Mouse (Mus musculus): ENCODE results near the gene Klf15. TPM values are rescaled to one million over a fixed set of nuclear protein-coding genes. Genes with fewer than 3 reads are reported as not detected.

Klf15 gene
- 31.9 and 33.0 TPM in 2 replicates for polyA plus RNA-seq (2012; rRNA removed)

GRCm38 (mm10) chr6:90462181-90462706 lies at the start of gene Klf15:
TSS of gene Klf15 (plus strand) at chr6:90462576.
- H3K4me3 ChIP-seq (ENCODE audit: insufficient read depth, low read length) = peak within 1 kb of the TSS; percentile 95
- no peaks in the 10 kb centered on the region; the same call in 1 of the 2 replicates for H3K4me1 ChIP-seq (ENCODE audit: control insufficient read depth, insufficient read depth, low read length)
- peak within 1 kb of the TSS; percentile 99 for H3K27ac ChIP-seq (ENCODE audit: insufficient read depth, low read length)
- no peak for TF ChIP-seq CTCF (IDR thresholded peaks at IDR 0.05; ENCODE audit: extremely low read depth, insufficient read depth, low read length)
- TF ChIP-seq POLR2A (IDR thresholded peaks at IDR 0.05; ENCODE audit: extremely low read depth, insufficient read depth, low read length) = peak; percentile 37; the same call in 1 of the 2 replicates

GRCm38 (mm10) chr6:90422565-90422964 lies 39.8 kb upstream of the Klf15 start:
- Histone ChIP-seq H3K27ac (ENCODE audit: insufficient read depth, low read length) (no peak overlapping the region), H3K4me3 (ENCODE audit: insufficient read depth, low read length) (no peak overlapping the region), H3K4me1 (ENCODE audit: control insufficient read depth, insufficient read depth, low read length) (no peaks in the 10 kb centered on the region)
- TF ChIP-seq POLR2A (IDR thresholded peaks at IDR 0.05; ENCODE audit: extremely low read depth, insufficient read depth, low read length) (no peak), CTCF (IDR thresholded peaks at IDR 0.05; ENCODE audit: extremely low read depth, insufficient read depth, low read length) (peak; percentile 85)

- TF ChIP-seq CTCF (IDR thresholded peaks at IDR 0.05; ENCODE audit: extremely low read depth, insufficient read depth, low read length) (no peak), POLR2A (IDR thresholded peaks at IDR 0.05; ENCODE audit: extremely low read depth, insufficient read depth, low read length) (no peak)
- H3K27ac ChIP-seq (ENCODE audit: insufficient read depth, low read length) = no peak overlapping the region
- peaks cover 2% of the 10 kb centered on the region; the same call in 1 of the 2 replicates for H3K4me1 ChIP-seq (ENCODE audit: control insufficient read depth, insufficient read depth, low read length)
- H3K4me3 ChIP-seq (ENCODE audit: insufficient read depth, low read length) = no peak overlapping the region
These were observed 37.0 kb upstream of the Klf15 start for GRCm38 (mm10) chr6:90425361-90425760.

- peaks cover 3% of the 10 kb centered on the region; the same call in 1 of the 2 replicates for H3K4me1 ChIP-seq (ENCODE audit: control insufficient read depth, insufficient read depth, low read length)
- H3K4me3 ChIP-seq (ENCODE audit: insufficient read depth, low read length) = no peak overlapping the region
- TF ChIP-seq CTCF (IDR thresholded peaks at IDR 0.05; ENCODE audit: extremely low read depth, insufficient read depth, low read length) (no peak), POLR2A (IDR thresholded peaks at IDR 0.05; ENCODE audit: extremely low read depth, insufficient read depth, low read length) (no peak)
- no peak overlapping the region for H3K27ac ChIP-seq (ENCODE audit: insufficient read depth, low read length)
These were observed 36.4 kb upstream of the Klf15 start for GRCm38 (mm10) chr6:90426003-90426402.

GRCm38 (mm10) chr6:90428380-90428974 lies 33.9 kb upstream of the Klf15 start, which contains the start of gene Cfap100:
TSS of gene Cfap100 (minus strand) at chr6:90428797.
- TF ChIP-seq POLR2A (IDR thresholded peaks at IDR 0.05; ENCODE audit: extremely low read depth, insufficient read depth, low read length) = 0 out of 2 replicates have a peak, but pooled peaks have one; percentile 40
- peak; percentile 61 for TF ChIP-seq CTCF (IDR thresholded peaks at IDR 0.05; ENCODE audit: extremely low read depth, insufficient read depth, low read length)

GRCm38 (mm10) chr6:90429911-90430310 lies 32.5 kb upstream of the Klf15 start:
- no peak overlapping the region for H3K4me3 ChIP-seq (ENCODE audit: insufficient read depth, low read length)
- peaks cover 5% of the 10 kb centered on the region; the same call in 1 of the 2 replicates for H3K4me1 ChIP-seq (ENCODE audit: control insufficient read depth, insufficient read depth, low read length)
- TF ChIP-seq POLR2A (IDR thresholded peaks at IDR 0.05; ENCODE audit: extremely low read depth, insufficient read depth, low read length) (no peak), CTCF (IDR thresholded peaks at IDR 0.05; ENCODE audit: extremely low read depth, insufficient read depth, low read length) (no peak)
- H3K27ac ChIP-seq (ENCODE audit: insufficient read depth, low read length) = no peak overlapping the region

More at GRCm38 (mm10) chr6:90428380-90428974, 33.9 kb upstream of the Klf15 start, which contains the start of gene Cfap100:
- Histone ChIP-seq H3K27ac (ENCODE audit: insufficient read depth, low read length) (peak within 1 kb of the TSS; percentile 48), H3K4me1 (ENCODE audit: control insufficient read depth, insufficient read depth, low read length) (peaks cover 5% of the 10 kb centered on the region; the same call in 1 of the 2 replicates), H3K4me3 (ENCODE audit: insufficient read depth, low read length) (peak within 1 kb of the TSS; percentile 50)

- peaks cover 5% of the 10 kb centered on the region; the same call in 1 of the 2 replicates for H3K4me1 ChIP-seq (ENCODE audit: control insufficient read depth, insufficient read depth, low read length)
- no peak overlapping the region for H3K4me3 ChIP-seq (ENCODE audit: insufficient read depth, low read length)
- no peak for TF ChIP-seq POLR2A (IDR thresholded peaks at IDR 0.05; ENCODE audit: extremely low read depth, insufficient read depth, low read length)
- no peak for TF ChIP-seq CTCF (IDR thresholded peaks at IDR 0.05; ENCODE audit: extremely low read depth, insufficient read depth, low read length)
- H3K27ac ChIP-seq (ENCODE audit: insufficient read depth, low read length) = no peak overlapping the region
These were observed 30.9 kb upstream of the Klf15 start for GRCm38 (mm10) chr6:90431487-90431886.

GRCm38 (mm10) chr6:90434687-90435086 lies 27.7 kb upstream of the Klf15 start:
- TF ChIP-seq CTCF (IDR thresholded peaks at IDR 0.05; ENCODE audit: extremely low read depth, insufficient read depth, low read length) = no peak
- no peak for TF ChIP-seq POLR2A (IDR thresholded peaks at IDR 0.05; ENCODE audit: extremely low read depth, insufficient read depth, low read length)
- H3K4me3 ChIP-seq (ENCODE audit: insufficient read depth, low read length) = no peak overlapping the region
- H3K27ac ChIP-seq (ENCODE audit: insufficient read depth, low read length) = no peak overlapping the region
- peaks cover 2% of the 10 kb centered on the region; the same call in 1 of the 2 replicates for H3K4me1 ChIP-seq (ENCODE audit: control insufficient read depth, insufficient read depth, low read length)

GRCm38 (mm10) chr6:90435195-90435618 lies 27.2 kb upstream of the Klf15 start:
- TF ChIP-seq POLR2A (IDR thresholded peaks at IDR 0.05; ENCODE audit: extremely low read depth, insufficient read depth, low read length) (no peak), CTCF (IDR thresholded peaks at IDR 0.05; ENCODE audit: extremely low read depth, insufficient read depth, low read length) (peak; percentile 77)
- Histone ChIP-seq H3K4me3 (ENCODE audit: insufficient read depth, low read length) (no peak overlapping the region), H3K27ac (ENCODE audit: insufficient read depth, low read length) (no peak overlapping the region), H3K4me1 (ENCODE audit: control insufficient read depth, insufficient read depth, low read length) (peaks cover 2% of the 10 kb centered on the region; the same call in 1 of the 2 replicates)

All from cortical plate, adult 2 months (tissue).